Mouse (Mus musculus) liver, embryonic 14.5 days (tissue): Measurements from ENCODE around the gene Acot8. TPM values are rescaled to one million over a fixed set of nuclear protein-coding genes. Genes with fewer than 3 reads are reported as not detected.
A peak's percentile ranks its signal among the peaks of the same experiment; 100 is the strongest.

ENCODE experiments used
- ATAC-seq: fragments of 200-750 bp; cut with Nextera tagmentation; 2 replicates; pipeline ENCODE4 v1.8.0; 2017; ENCODE audit warnings: moderate number of reproducible peaks, mild to moderate bottlenecking, moderate library complexity; ENCODE audit not compliant: insufficient read depth
- DNase-seq, 3 experiments: peaks; one replicate each; pipeline ENCODE4 v3.0.0-alpha.2; 2012 to 2013; ENCODE audit warnings: low read depth in 3 of 3, low spot score in 3 of 3
- H3K27ac ChIP-seq: fragments of 300-500 bp; sonication (generic); 2 replicates; pipeline ENCODE4 v1.5.1; 2014; ENCODE audit warnings: moderate library complexity, mild to moderate bottlenecking, control low read depth, inconsistent platforms
- H3K27me3 ChIP-seq: fragments of 300-500 bp; sonication (generic); 2 replicates; pipeline ENCODE4 v1.6.1; 2014; ENCODE audit warnings: mild to moderate bottlenecking, low read length, moderate library complexity; ENCODE audit not compliant: control insufficient read depth, insufficient read depth
- H3K36me3 ChIP-seq: fragments of 300-500 bp; sonication (generic); replicated peaks from 2 replicates; pipeline ENCODE4 v1.6.1; 2014; ENCODE audit warnings: low read depth; ENCODE audit not compliant: control insufficient read depth, insufficient read depth
- H3K4me1 ChIP-seq, 2 experiments: fragments of 200-500 bp in 1 of 2; fragments of 300-500 bp in 1 of 2; sonication (generic) in 1 of 2; replicated peaks; 2 replicates each; pipeline ENCODE4 v1.6.1; 2012 to 2014; ENCODE audit warnings: antibody characterized with exemption in 1 of 2, inconsistent platforms in 1 of 2, low read length in 1 of 2; ENCODE audit not compliant: control insufficient read depth in 2 of 2, insufficient read depth in 2 of 2
- H3K4me2 ChIP-seq: fragments of 300-500 bp; sonication (generic); 2 replicates; pipeline ENCODE4 v1.6.1; 2014; ENCODE audit warnings: low read depth, mild to moderate bottlenecking, control low read depth, moderate library complexity
- H3K4me3 ChIP-seq, 2 experiments: fragments of 200-500 bp in 1 of 2; fragments of 300-500 bp in 1 of 2; sonication (generic) in 1 of 2; 2 replicates each; pipeline ENCODE4 v1.5.1; 2012 to 2014; ENCODE audit warnings: low read depth in 2 of 2, low read length in 2 of 2, mild to moderate bottlenecking in 2 of 2, control low read depth in 1 of 2, inconsistent platforms in 1 of 2, moderate library complexity in 1 of 2; ENCODE audit not compliant: insufficient read depth in 1 of 2
- H3K9ac ChIP-seq: fragments of 300-500 bp; sonication (generic); replicated peaks from 2 replicates; pipeline ENCODE4 v1.6.1; 2014; ENCODE audit warnings: mild to moderate bottlenecking, control low read depth, moderate library complexity
- H3K9me3 ChIP-seq: fragments of 300-500 bp; sonication (generic); 2 replicates; pipeline ENCODE4 v1.6.1; 2016; ENCODE audit warnings: low read length, mixed read lengths; ENCODE audit not compliant: control insufficient read depth
- CTCF ChIP-seq: IDR thresholded peaks from 2 replicates; pipeline ENCODE4 v1.5.1; 2016; ENCODE audit warnings: antibody characterized with exemption, low read depth, control low read depth
- EP300 ChIP-seq: IDR thresholded peaks from 2 replicates; pipeline ENCODE4 v1.6.1; 2016; ENCODE audit warnings: antibody characterized with exemption, low read depth
- WGBS: fragments of 180-500 bp; shearing (Covaris S2); extraction: QIAGEN DNeasy Blood & Tissue Kit; methylation state at CpG from one replicate; pipeline ENCODE4 v1.1.7; 2014; ENCODE audit not compliant: insufficient replicate concordance; 5-methylcytosine and 5-hydroxymethylcytosine counted together
- polyA plus RNA-seq, 2 experiments: library from polyadenylated mRNA; depleted of rRNA in 1 of 2; stranded (reverse) in 1 of 2; unstranded in 1 of 2; fragments of >200 nt; fragmentation: Nextera tagmentation in 1 of 2; extraction: Ambion mirVana in 1 of 2; gene quantifications; 2 replicates each; pipeline versions ENCODE4 v1.2.1 to v1.2.3; 2012 to 2014

Gene Acot8
- polyA plus RNA-seq, 2 experiments = 13.5 to 20.6 TPM

GRCm38 (mm10) chr2:164761502-164761901, 43.2 kb downstream of the Acot8 start:
- 62% methylated on average over 2 of the region's 2 CpGs for WGBS
- TF ChIP-seq CTCF (peak; percentile 3; the same call in 1 of the 2 replicates), EP300 (peak; percentile 94)
- H3K36me3 ChIP-seq = peaks cover 86% of the 10 kb centered on the region
- DNase-seq (peak; percentile 78 to 82 (median 81)), ATAC-seq (peak; percentile 88)
- peak overlapping the region; percentile 73 for H3K9ac ChIP-seq
- peak overlapping the region; percentile 61 for H3K4me2 ChIP-seq
- H3K9me3 ChIP-seq = no peaks in the 10 kb centered on the region
- H3K4me3 ChIP-seq = no peak overlapping the region
- H3K27me3 ChIP-seq = no peaks in the 10 kb centered on the region
- H3K27ac ChIP-seq = peak overlapping the region; percentile 92
- H3K4me1 ChIP-seq = peaks cover 53 to 59% of the 10 kb centered on the region in 2 experiments

GRCm38 (mm10) chr2:164760059-164760833, 44.4 kb downstream of the Acot8 start:
- TF ChIP-seq EP300 (peak; percentile 99), CTCF (no peak)
- peak overlapping the region; percentile 92 for H3K27ac ChIP-seq
- H3K9me3 ChIP-seq = no peaks in the 10 kb centered on the region
- peak overlapping the region in 1 of 2 experiments; percentile 15; a peak in 2 of 4 replicates for H3K4me3 ChIP-seq
- peaks cover 53 to 59% of the 10 kb centered on the region in 2 experiments for H3K4me1 ChIP-seq
- H3K27me3 ChIP-seq = no peaks in the 10 kb centered on the region
- DNase-seq (peak; percentile 85 to 89 (median 87)), ATAC-seq (peak; percentile 72)
- H3K9ac ChIP-seq = peak overlapping the region; percentile 73
- peaks cover 86% of the 10 kb centered on the region for H3K36me3 ChIP-seq
- 30% methylated on average over 4 of the region's 4 CpGs for WGBS
- peak overlapping the region; percentile 63 for H3K4me2 ChIP-seq

- DNase-seq (peak; percentile 75 to 79 (median 75)), ATAC-seq (peak; percentile 65)
- H3K27me3 ChIP-seq = no peaks in the 10 kb centered on the region
- H3K4me1 ChIP-seq = peaks cover 53 to 58% of the 10 kb centered on the region in 2 experiments
- peak overlapping the region; percentile 92 for H3K27ac ChIP-seq
- peak; percentile 86 for TF ChIP-seq EP300
- no peak for TF ChIP-seq CTCF
- peaks cover 93% of the 10 kb centered on the region for H3K36me3 ChIP-seq
- H3K9ac ChIP-seq = peak overlapping the region; percentile 73
- WGBS = 50% methylated on average over 1 of the region's 1 CpGs
- peak overlapping the region; percentile 7 to 23; a peak in 2 of 4 replicates for H3K4me3 ChIP-seq
- peak overlapping the region; percentile 63 for H3K4me2 ChIP-seq
- H3K9me3 ChIP-seq = no peaks in the 10 kb centered on the region
Measured at GRCm38 (mm10) chr2:164758692-164759091, 46.0 kb downstream of the Acot8 start.

- Histone ChIP-seq H3K36me3 (peaks cover 93% of the 10 kb centered on the region), H3K27me3 (no peaks in the 10 kb centered on the region), H3K27ac (peak overlapping the region; percentile 92), H3K9ac (peak overlapping the region; percentile 73), H3K9me3 (no peaks in the 10 kb centered on the region), H3K4me2 (peak overlapping the region; percentile 63; the same call in 1 of the 2 replicates), H3K4me1 (peaks cover 48 to 50% of the 10 kb centered on the region in 2 experiments), H3K4me3 (no peak overlapping the region)
- no peak for TF ChIP-seq EP300
- no peak for TF ChIP-seq CTCF
- DNase-seq (no peak), ATAC-seq (no peak)
- 92% methylated on average over 11 of the region's 11 CpGs for WGBS
Measured at GRCm38 (mm10) chr2:164757841-164758240, 46.8 kb downstream of the Acot8 start.

GRCm38 (mm10) chr2:164754800-164755199, 49.9 kb downstream of the Acot8 start:
- Histone ChIP-seq H3K27ac (peak overlapping the region; percentile 7; the same call in 1 of the 2 replicates), H3K9me3 (no peaks in the 10 kb centered on the region), H3K4me1 (peaks cover 20 to 22% of the 10 kb centered on the region in 2 experiments), H3K4me3 (no peak overlapping the region), H3K4me2 (no peak overlapping the region), H3K27me3 (no peaks in the 10 kb centered on the region), H3K9ac (no peak overlapping the region), H3K36me3 (peaks cover 92% of the 10 kb centered on the region)
- TF ChIP-seq CTCF (no peak), EP300 (no peak)
- DNase-seq (no peak), ATAC-seq (no peak)
- 82% methylated on average over 2 of the region's 2 CpGs for WGBS
